Mouse (Mus musculus) left cerebral cortex, adult 18-20 months (tissue): ENCODE data around the gene Ptges2. TPM values are rescaled to one million over a fixed set of nuclear protein-coding genes. Genes with fewer than 3 reads are reported as not detected.
A peak's percentile ranks its signal among the peaks of the same experiment; 100 is the strongest.

Experiments used
- DNase-seq, 2 experiments: peaks; one replicate each; pipeline ENCODE4 v3.0.0; 2021 to 2022; ENCODE audit warnings: low spot score in 2 of 2, mixed read lengths in 1 of 2
- total RNA-seq, 2 experiments: library from RNA; stranded (reverse); gene quantifications; 2 replicates each; pipeline ENCODE4 v1.2.3; 2021

The Ptges2 gene
- total RNA-seq, 2 experiments from 2014 or later: 49.5 to 51.2 TPM

DNA sequence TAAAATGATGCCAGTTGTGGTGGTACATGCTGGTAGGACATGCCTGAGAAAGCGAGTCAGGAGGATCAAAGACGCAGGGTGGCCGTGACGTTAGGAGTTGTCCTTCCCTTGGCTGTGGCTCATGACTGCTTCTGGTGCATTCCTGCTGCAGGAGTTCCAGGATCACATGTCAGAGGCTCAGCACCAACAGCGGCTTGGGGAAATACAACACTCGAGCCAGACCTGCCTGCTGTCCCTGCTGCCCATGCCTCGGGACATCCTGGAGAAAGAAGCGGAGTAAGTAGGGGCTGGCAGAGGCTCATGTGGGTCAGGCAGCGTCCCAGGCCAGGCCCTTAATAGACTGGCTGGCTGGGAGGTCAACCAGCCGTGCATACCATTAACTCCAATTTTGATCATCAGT, 21.5 kb upstream of the Ptges2 start:
- DNase-seq: no peak

DNA sequence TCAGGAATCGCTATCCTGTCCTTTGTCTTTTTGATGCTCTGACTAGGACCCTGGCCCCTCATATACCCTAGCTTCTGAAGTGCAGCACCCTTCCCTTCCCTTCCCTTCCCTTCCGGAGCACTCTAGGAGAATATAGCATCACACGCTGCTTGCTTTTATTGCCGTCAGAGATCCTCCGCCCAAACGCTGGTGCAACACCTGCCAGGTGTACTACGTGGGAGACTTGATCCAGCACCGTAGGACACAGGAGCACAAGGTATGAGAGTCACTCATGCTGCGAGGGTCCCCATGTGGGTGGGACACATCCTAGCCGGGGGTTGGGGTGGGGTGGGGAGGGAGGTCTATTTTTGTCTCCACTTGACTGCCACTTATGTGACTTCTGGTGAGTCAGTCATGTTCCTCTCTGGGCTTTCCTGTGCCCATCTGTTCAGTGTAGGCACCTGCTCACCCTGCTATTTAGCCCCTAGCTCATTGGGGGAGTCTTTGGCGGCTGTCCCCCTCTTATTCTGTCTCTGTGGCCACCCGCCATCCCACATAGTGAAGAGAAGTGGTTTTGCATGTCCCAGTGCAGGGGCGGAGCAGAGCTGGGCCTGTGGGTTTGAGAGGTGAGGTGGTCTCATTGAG, 20.3 kb upstream of the Ptges2 start:
- DNase-seq: peak; percentile 46 to 51

DNA sequence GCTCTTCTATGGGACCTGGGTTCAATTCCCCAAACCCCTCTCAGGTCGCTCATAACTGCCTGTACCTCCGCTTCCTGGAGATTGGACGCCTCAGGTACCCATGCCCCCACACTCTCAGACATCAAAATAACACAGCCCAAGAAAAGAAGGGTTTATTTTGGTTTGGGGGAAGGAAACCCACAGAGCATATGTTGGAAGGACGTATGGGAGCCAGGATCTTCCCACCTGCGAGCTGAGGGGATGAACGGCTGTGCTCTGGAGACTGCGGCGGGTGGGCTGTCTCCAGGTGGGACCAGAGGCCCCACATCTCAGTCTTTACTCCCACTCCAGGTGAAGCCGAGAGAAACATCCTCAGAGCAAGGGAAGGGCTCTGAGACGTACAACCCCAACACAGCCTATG, 18.7 kb upstream of the Ptges2 start:
- peak in 1 of 2 experiments; percentile 47 for DNase-seq

DNA sequence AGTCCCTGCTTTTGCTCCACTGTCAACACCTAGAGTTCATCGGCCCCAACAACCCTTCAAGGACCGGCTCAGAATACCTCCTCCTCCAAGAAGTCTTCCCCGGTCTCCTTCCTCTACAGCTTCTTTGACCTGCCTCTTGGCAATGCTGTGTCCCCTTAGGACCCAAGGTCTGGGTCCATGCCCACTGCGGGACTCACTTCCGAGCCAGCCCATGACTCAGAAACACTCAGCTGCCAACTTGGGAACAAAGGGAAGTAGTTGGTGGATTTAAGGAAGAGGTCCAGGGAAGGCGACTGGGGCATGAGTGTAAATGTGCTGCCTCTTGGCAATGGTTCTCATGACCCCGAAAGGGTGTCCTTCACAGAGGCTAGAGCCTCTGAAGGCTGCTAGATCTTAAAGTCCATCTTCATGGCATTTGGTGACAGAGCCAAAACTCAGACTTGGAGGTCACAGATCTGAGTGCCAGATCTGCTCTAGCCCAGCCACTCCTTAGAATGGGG, 15.6 kb upstream of the Ptges2 start:
- no peak for DNase-seq

DNA sequence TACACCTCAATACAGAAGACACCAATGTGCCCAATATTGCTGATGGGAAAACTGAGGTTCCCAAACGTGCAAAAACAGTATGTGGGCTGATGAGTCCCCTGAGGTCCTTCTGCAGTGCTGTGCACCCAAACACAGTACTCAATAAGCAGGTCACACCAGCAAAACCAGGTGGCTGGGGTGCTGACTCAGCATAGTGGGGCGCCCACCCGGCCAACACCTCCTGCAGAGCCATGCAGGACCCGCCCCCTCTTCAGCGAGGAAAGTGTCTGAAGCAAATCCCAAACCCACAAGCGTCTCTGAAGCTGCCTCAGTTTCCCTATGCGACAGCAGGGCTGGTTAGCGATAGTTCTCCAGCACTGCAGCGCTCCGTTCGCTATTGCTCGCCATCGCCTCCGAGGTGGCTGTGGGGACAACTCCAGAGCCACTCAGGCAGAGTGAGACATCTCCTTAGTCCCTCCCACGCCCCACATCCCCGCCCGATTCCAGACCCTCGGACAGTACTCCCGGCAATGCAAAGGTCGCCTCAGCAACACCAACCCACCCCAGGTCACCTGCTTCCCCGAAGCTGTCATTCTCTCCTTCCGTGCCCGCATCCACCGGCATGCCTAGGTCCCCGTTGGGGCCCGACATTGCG, 14.4 kb upstream of the Ptges2 start:
- DNase-seq: peak in 1 of 2 experiments; percentile 47

DNA sequence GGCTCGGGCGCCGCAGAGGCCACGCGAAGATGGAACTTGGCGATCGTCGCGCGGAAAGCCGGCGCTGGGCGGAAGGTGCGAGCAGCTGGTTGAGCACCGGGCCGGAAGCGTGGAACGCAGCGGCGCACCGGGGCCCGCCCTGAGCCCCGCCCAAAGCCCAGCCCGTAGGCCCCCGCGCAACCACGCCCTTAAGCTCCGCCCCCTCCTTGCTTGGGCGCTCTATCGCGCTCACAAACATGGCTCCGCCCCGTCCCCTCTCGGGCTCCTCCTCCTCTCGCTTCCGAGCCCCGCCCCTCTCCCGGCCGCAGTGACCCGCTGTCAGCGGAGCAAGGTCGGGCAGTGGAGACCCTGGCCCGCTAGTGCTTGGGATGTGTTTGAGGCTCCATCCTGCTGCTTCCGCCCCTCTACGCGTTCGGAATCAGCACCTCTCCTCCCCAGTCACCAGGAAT, 13.9 kb upstream of the Ptges2 start, which contains the start of gene 1110008P14Rik:
Gene 1110008P14Rik, minus strand, starts transcription at position 164 of the 449 bp plus-strand sequence.
- peak; percentile 93 to 95 for DNase-seq

DNA sequence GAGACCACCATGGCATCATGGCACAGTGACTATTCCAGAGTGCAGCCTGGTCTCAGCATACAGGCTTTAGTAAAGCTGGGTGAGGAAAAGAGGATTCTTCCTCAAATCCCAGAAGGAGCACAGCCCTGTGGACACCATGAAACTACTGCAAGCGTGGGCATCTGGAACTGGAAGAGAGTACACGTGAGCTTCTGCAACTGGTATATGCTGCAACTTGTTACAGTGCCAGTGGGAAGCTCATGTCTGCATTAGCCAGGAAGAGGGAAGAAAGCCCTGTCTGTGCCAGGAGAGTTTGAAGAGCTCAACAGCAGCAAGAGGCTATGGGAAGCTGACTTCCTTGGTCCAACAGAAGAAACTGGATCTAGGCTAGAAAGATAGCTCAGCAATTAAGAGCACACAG, 13.0 kb upstream of the Ptges2 start:
- DNase-seq: no peak

DNA sequence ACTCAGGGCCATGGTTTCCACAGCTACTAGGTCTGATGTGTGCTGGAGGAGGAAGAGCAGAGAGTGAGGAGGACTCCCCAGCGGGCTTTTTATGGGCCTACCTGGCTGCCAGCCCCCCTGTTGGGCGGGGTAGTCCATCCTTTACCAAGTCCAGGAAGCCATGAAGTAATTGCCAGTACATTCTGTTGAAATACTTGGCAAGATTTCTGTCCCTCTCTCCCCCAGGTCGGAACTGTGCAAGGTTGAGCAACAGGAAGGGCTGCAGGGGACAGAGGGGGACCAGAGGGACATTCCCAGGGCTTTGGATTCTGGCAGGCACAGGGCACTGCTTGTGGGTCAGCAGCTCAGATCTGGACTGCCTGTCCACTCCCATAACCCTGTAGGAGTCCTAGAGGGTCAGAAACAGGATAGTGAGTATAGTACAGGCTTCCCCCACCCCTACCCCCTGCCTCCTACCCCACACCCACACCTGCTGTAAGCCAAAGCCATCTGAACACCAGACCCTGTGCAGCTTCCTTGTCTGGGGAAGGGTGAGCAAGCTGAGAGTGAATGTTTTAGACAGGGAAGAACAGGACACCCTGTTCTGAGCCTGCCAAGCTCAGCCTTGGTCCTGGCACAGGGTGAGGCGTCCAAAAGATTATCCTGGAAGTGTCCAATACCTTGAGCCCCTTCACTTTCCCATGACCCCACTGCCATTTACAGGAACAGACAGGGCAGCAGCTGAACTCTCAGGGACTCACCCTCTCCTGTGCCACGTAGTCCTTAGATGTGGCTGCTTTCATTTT, 7.8 kb upstream of the Ptges2 start, which contains the start of gene Lcn2:
Gene Lcn2, minus strand, starts transcription at position 547 of the 785 bp plus-strand sequence.
- DNase-seq: no peak

DNA sequence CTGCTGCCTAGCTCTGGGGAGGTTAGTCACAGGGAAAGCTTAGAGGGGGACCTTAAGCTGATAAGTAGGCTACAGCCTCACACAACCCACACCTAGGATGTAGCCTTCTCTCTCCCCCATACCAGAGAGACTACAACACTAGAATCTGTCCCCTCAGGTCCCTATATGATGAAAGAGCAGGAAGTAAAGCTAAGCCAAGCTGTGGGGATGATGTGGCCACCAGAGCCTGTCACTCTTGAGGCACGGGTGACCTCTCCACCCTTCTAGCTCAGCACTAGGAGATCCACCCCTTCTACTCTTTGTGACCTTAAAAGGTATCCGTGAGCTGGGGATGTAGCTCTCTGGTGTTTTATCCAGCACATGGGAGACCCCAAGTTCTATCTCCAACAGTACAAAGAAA, 6.5 kb upstream of the Ptges2 start:
- DNase-seq: no peak

DNA sequence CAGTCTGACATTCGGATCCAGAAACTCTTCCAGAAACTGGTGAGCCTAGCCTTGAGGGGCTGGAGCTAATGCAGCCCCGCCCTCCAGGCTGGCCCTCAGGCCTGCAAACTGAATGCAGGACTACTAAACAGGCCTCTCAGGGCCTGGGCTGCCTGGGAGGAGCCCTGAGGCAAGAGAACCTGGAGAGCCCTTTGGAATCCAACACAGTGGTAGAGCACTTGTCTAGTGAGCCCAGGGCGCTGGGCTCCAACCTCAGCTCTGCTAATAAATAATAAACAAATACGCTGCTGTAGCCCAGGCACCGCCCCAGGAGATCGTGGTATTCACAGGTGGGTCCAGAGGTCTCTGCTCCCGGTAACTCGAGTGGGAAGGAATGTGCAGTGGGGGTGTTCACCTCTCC, 4.8 kb upstream of the Ptges2 start:
- DNase-seq: no peak

DNA sequence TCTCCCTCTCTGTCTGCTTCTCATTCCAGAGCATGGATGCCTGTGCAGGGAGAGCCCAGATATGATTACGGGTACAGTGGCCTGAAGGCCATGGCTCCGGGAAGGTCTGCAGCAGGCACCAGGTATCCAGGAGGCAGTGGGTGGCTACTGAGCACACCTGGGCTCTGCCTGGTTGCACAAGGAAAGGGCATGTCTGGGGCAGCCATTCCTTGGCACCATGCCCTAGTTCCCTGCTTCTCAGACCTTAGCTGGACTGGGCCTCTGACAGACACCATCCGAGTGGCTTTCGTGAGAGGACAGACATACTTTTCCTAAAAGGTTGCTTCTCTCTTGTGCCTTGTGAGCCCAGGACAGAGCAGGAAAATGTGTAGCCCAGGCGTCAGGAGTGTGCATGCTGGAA, 3.6 kb upstream of the Ptges2 start:
- DNase-seq: no peak

DNA sequence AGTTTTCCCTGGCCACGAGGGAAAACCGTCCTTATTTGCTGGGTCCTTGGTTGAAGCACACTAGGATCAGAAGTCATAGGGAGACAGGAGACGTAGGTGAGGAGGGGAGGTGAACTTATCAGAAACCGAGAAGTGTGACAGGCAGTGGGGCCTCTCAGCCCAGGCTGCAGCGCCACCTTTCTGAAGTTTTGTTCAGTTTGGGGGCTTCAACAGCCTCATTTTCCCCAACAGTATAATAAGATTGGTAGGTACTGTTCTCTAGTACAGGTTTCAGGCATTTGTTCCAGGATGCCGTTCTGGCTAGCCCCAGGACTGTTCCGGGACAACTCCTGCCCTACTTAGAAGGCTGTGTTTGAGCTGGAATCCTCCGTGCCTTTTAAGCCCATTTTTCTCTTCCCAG, 723 bp upstream of the Ptges2 start:
- DNase-seq: peak in 1 of 2 experiments; percentile 40

DNA sequence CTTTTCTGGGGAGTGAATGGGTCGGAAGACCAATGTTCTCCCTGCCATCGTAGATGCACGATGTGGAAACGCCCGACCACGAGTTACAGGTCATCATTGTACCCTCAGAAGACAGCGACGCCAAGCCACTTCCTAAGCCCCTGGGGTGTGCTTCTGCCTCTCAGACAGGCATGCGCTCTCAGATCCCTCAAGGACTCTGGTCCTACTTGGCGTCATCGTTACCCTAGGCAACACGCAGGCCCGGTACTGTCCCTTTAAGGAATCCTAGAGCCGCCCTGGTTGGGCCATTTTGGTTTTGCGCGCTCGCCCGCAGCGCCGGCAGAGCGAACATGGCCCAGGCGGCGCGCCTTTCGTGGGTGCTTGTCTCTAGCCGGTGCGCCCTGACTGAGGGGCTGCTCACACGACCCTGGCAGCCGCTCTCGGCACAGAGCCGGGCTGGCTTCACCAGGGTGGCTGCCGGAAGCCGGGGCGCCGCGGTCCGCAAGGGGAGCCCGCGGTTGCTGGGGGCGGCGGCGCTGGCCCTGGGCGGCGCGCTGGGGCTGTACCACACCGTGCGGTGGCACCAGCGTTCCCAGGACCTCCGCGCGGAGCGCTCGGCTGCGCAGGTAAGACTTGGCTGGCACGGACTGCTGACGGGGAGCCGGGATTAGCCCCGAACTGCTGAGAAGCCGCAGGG, 388 bp downstream of the Ptges2 start:
- DNase-seq: peak; percentile 92 to 94

DNA sequence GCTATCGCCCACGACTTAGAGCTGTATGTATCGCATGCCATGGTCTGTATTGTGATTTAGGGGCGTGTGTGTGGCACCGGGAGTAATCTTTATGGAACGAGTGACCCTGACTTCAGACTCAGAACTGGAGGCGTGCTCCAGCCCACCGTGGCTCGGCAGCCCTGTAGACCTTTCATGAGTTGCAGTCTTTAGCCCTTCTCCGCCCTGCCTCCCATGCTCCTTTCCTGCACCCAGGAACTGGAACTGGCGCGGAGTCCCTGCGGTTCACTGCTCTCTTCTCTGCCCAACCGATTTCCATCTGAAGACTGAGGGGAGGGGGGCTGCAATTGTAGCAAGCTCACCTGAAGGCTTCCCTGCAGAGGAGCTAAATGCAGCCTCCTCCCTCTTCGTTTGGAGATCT, 999 bp downstream of the Ptges2 start:
- no peak for DNase-seq

DNA sequence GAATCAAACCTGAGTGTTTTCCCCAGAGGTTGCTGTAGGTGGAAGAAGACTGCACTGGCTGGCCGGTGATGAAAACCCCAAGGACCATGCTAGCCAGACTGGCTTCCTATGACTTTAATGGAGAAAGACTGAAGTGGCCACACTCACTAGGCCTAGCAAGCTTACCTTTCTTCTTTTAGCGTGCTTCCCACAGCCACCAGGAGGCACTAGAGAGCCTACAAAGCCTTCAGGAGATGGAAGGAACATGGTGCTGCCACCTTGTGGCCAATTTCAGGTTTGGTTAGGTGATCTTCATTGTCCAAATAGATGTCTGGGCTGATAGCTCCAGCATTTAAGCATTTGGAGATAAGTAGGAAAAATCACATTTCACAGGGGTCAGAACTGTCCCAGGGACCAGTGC, 9.0 kb downstream of the Ptges2 start:
- peak; percentile 96 to 99 for DNase-seq

DNA sequence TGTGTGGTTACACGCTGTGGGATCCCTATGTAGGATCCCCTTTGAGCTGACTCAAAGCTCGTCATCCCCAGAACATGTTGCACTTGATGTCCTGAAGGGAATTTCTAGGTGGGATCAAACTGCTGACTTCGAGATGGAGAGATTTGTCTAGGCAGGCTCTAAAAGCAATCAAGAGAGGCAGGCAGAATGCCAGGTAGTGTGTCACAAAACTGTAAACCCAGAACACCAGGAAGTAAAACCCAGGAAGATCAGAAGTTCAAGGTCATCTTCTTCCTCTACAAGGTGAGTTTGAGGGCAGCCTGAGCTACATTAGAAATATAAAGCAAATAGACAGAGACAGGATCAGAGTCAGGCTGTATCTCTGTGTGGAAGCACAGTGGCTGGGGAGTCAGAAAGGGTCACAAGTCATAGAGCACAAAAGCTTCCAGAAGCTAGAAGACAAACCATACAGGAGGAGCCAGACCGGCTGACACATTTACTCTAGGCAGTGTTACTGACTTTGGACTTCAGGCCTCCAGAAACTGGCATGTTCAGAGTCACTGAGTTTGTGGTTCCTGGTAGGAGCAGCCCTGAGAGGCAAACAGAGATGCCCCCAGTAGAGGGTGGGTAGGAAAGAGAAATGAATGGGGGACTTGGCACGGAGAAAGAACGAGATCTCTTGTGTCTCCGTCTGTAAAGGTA, 11.6 kb downstream of the Ptges2 start:
- DNase-seq: no peak

DNA sequence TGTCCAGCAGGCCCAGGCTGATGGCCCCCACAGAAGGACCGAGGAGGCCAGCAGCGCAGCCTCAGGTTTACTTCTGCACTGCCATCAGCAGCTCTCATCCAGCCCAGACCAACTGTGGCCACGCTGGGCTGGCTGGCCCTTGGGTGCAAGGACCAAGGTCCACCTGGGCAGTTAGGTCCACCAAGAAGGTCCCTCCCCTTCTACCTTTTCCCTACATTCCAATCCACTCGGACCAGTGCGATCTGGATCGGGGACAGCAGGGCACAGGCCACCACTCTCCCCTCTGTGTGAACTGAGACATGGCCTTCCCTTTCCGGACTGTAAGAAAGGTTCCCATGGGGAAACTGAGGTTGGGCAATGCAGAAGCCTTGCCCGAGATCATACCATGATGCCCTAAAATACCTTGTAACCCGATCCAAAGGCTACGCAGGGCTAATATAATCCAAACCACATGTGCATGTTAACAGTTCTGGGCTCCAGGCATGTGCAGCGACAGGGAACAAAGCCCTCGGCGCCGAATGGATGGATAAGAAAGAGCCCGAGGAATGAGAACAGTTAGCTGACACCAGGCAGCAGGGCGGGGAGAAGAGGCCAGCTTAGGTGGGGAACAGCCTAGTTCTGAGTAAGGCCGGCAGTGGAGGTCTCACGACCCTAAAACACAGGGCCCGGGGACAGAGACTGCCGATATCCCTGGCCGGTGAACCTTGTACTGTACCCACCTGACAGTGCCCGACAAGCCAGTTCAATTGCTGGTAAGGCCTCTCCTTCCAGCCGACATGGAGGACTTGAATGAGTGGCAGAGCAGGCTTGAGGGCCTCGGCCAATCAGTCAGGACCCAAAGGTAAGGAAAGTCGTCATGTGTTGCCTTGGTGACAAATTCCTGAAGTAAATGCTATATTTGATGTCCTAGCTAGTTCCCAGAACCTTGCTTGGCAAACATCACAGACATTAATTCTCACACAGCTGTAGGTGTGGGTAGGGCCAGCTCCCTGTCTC, 13.0 kb downstream of the Ptges2 start:
- DNase-seq: no peak

DNA sequence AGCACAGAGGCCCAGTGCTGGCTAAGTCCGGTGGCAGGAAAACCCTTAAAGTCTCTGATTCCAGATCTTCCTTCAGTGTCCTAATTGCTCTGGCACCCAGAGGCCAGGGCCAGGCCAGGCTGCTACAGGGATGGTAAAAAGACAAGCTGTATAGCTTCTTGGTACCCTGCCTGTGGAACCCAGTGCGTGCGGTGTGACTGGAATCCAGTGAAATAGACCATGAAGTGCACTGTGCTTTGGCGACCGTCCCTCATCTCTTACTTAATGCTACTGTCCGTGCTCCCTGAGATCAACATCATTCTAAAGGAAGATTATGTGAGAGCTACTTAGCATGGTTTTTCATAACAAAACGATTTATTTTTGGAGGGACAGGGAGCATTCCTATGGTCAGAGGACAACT, 15.7 kb downstream of the Ptges2 start:
- DNase-seq: no peak

DNA sequence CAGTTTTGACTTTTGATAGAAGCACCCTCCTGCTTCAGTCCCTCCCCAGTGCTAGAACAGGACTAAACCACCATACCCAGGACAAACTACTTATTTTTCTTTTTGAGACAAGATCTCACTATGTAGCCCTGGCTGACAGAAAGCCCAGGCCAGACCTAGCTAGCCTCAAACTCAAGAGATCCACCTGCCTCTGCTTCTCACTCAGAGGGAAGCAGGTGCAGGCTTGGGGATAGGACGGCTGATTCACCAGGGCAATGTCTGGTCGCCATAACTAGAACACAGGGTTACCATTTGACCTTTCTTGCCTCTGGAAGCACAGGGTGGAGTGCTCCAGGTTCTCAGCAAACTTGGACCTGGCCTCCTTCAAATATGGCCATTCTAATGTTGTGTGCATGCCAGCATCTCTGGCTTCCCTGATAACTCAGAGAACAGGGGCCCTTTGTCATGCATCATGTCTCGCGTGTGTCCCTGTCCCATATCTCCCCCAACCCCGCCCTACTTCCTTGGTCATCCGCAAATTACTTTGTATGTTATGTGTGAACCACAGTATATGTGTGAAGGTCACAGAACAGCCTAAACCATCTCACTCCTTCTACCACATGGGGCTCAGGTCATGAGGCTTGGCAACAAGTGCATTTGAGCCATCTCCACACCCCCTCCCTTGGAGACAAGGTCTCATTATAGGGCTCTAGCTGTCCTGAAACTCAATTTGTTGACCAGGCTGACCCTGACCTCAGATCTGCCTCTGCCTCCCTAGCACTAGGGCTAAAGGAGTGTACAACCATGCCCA, 17.2 kb downstream of the Ptges2 start:
- no peak for DNase-seq
